Comparison of ENCODE assay signal across 9 mouse cellular contexts in genomic region chr7:36695276-36695675, GRCm38 (mm10). TPM values are rescaled to one million over a fixed set of nuclear protein-coding genes. Genes with fewer than 3 reads are reported as not detected.
DNase-seq lines count a peak whose midpoint lies in the region; ATAC-seq and TF ChIP-seq lines count a peak whose summit lies in the region.
"Had no signal": no experiment of that assay in that cellular context is flagged by ENCODE, and none has a peak within 500 bp of the region (broad histone marks: within the 10 kb centered on the region; RNA-seq: fewer than 3 reads in every experiment).

No protein-coding gene starts in this region.

- no peaks in the 10 kb centered on the region for H3K36me3 ChIP-seq in ES-Bruce4 (ENCODE audit: control insufficient read depth, insufficient read depth, low read length, poor library complexity, severe bottlenecking)
- H3K36me3 ChIP-seq in forebrain, embryonic 15.5 days = no peaks in the 10 kb centered on the region
- no peaks in the 10 kb centered on the region for H3K36me3 ChIP-seq in liver, embryonic 15.5 days (replicated peaks)

- peak overlapping the region; percentile 46 for H3K4me3 ChIP-seq in ES-Bruce4 (ENCODE audit: low read depth, low read length)
- H3K4me3 ChIP-seq in forebrain, embryonic 15.5 days = peak overlapping the region; percentile 90
- peak overlapping the region; percentile 57 for H3K4me3 ChIP-seq in liver, embryonic 15.5 days (replicated peaks)

- H3K4me1 ChIP-seq in ES-Bruce4 (ENCODE audit: control insufficient read depth, insufficient read depth, low read length) = peaks cover 3% of the 10 kb centered on the region
- peaks cover 50% of the 10 kb centered on the region for H3K4me1 ChIP-seq in forebrain, embryonic 15.5 days
- H3K4me1 ChIP-seq in liver, embryonic 15.5 days (replicated peaks) = peaks cover 11% of the 10 kb centered on the region

- peaks cover 10% of the 10 kb centered on the region; the same call in 1 of the 2 replicates for H3K27me3 ChIP-seq in ES-Bruce4 (ENCODE audit: control insufficient read depth, insufficient read depth, low read length, poor library complexity, severe bottlenecking)
- H3K27me3 ChIP-seq in forebrain, embryonic 15.5 days = peaks cover 53% of the 10 kb centered on the region
- H3K27me3 ChIP-seq in liver, embryonic 15.5 days = peaks cover 100% of the 10 kb centered on the region
- H3K27me3 ChIP-seq: CH12.LX had no signal

- H3K9me3 ChIP-seq in ES-Bruce4 (replicated peaks; ENCODE audit: control insufficient read depth, insufficient read depth, low read length, poor library complexity, severe bottlenecking) = no peaks in the 10 kb centered on the region
- H3K9me3 ChIP-seq in forebrain, embryonic 15.5 days = no peaks in the 10 kb centered on the region
- H3K9me3 ChIP-seq in liver, embryonic 15.5 days (replicated peaks) = no peaks in the 10 kb centered on the region

- peak overlapping the region; percentile 94 for H3K4me2 ChIP-seq in forebrain, embryonic 15.5 days (replicated peaks)
- peak overlapping the region; percentile 69 for H3K4me2 ChIP-seq in liver, embryonic 15.5 days

- no peak for TF ChIP-seq POLR2A in ES-Bruce4 (IDR thresholded peaks at IDR 0.05; ENCODE audit: insufficient read depth, low read length)

- H3K27ac ChIP-seq in ES-Bruce4 (ENCODE audit: insufficient read depth, low read length) = no peak overlapping the region
- H3K27ac ChIP-seq in forebrain, embryonic 15.5 days (replicated peaks) = no peak overlapping the region
- H3K27ac ChIP-seq in liver, embryonic 15.5 days (replicated peaks) = no peak overlapping the region

- no peak for TF ChIP-seq EP300 in ES-Bruce4 (IDR thresholded peaks at IDR 0.05; ENCODE audit: insufficient read depth, low read depth, low read length)

- no peak for ATAC-seq in forebrain, embryonic 15.5 days (replicated peaks)
- no peak for ATAC-seq in liver, embryonic 15.5 days (ENCODE audit: insufficient read depth)

- DNase-seq in gastrocnemius, postnatal 10 days = peak; percentile 39
- DNase-seq in gastrocnemius, adult 18-20 months (ENCODE audit: low spot score) = no peak
- no peak for DNase-seq in ovary, postnatal 36 days (ENCODE audit: low spot score)
- no peak for DNase-seq in adrenal gland, postnatal 4 days (ENCODE audit: low spot score in 2 of 2)
- no peak for DNase-seq in cerebellum, adult 8-10 months

- no peak overlapping the region for H3K9ac ChIP-seq in ES-Bruce4 (ENCODE audit: low read depth, poor library complexity, severe bottlenecking)
- H3K9ac ChIP-seq in forebrain, embryonic 15.5 days (replicated peaks) = peak overlapping the region; percentile 51
- no peak overlapping the region for H3K9ac ChIP-seq in liver, embryonic 15.5 days

- under 1% methylated on average over 25 of the region's 25 CpGs for WGBS in forebrain, embryonic 15.5 days
- WGBS in liver, embryonic 15.5 days (ENCODE audit: insufficient replicate concordance) = 1% methylated on average over 25 of the region's 25 CpGs

- TF ChIP-seq CTCF in ES-Bruce4 (IDR thresholded peaks at IDR 0.05; ENCODE audit: low read depth, low read length) = no peak

RNA-seq across cellular contexts. Expression of gene Tshz3, which starts 2.6 kb away (rescaled TPM):
- 10 to 100 TPM in 1 of 2 experiments, 1 to 10 TPM in 1; 7.8 to 11.0 TPM for total RNA-seq in gastrocnemius, postnatal 10 days (2021)
- 1 to 10 TPM; 2.0 to 2.2 TPM for total RNA-seq in gastrocnemius, adult 18-20 months (2021)
- polyA plus RNA-seq in ES-Bruce4 (2011; ENCODE audit: insufficient read depth, insufficient read length, low read depth, missing spikeins) = 0.91 and 1.3 TPM in 2 replicates
- 20.0 and 20.8 TPM in 2 replicates for polyA plus RNA-seq in forebrain, embryonic 15.5 days (2015; fragmentation: Nextera tagmentation; extraction: Ambion mirVana)
- polyA plus RNA-seq in liver, embryonic 15.5 days (2015; fragmentation: Nextera tagmentation; extraction: Ambion mirVana) = 0.51 and 0.61 TPM in 2 replicates
- total RNA-seq in adrenal gland, postnatal 4 days (2021) = 1 to 10 TPM; 8.0 to 9.0 TPM
- total RNA-seq: CH12.LX had no signal
